Mouse (Mus musculus) cortical plate, adult 2 months (tissue): ENCODE measurements around the gene Plcd3.
A peak's percentile ranks its signal among the peaks of the same experiment; 100 is the strongest.

Source experiments
- CTCF ChIP-seq: fragments of 200-500 bp; IDR thresholded peaks from 2 replicates; pipeline ENCODE4 v1.5.1; 2011; ENCODE audit warnings: mild to moderate bottlenecking, control low read depth, low read length; ENCODE audit not compliant: insufficient read depth; ENCODE audit errors: extremely low read depth
- POLR2A ChIP-seq: fragments of 200-500 bp; IDR thresholded peaks from 2 replicates; pipeline ENCODE4 v1.6.1; 2011; ENCODE audit warnings: mild to moderate bottlenecking, low read length, control low read depth; ENCODE audit not compliant: insufficient read depth; ENCODE audit errors: extremely low read depth

DNA sequence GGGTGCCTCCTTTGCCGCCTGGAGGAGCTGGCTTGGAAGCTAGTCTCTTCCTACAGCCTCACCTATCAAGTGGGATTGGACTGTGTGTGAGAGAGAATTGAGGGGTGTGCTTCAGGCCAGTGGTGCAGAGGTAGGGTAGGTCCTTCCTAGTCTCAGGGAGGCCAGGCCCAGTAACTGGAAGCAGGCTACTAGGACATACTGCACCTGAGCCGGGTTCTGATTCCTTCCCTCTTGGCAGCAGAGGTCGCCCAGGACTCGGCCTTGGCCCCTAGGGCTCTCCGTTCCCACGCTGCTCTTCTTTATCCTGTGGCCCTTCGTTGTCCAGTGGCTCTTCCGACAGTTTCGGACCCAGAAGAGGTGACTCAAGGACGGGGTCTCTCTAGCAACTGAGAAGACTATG, 9.8 kb upstream of the Plcd3 start:
- no peak for TF ChIP-seq CTCF
- TF ChIP-seq POLR2A = 0 out of 2 replicates have a peak, but pooled peaks have one; percentile 7
